Mouse (Mus musculus): ENCODE results near the gene Crlf1.

GRCm38 (mm10) chr8:70493692-70494415, 896 bp downstream of the Crlf1 start:
- TF ChIP-seq CTCF (IDR thresholded peaks at IDR 0.05; ENCODE audit: insufficient read depth, low read depth, low read length) (no peak), POLR2A (IDR thresholded peaks at IDR 0.05; ENCODE audit: insufficient read depth, low read depth, low read length) (no peak)
